Mouse (Mus musculus): ENCODE measurements around the gene Khk.

- TF ChIP-seq CTCF (conservative IDR thresholded peaks at IDR 0.05; ENCODE audit: low read length) = no peak
- TF ChIP-seq NANOG (IDR thresholded peaks at IDR 0.05; ENCODE audit: borderline replicate concordance, low read length) = no peak
These were observed 32.7 kb upstream of the Khk start, which contains the start of gene Agbl5 for GRCm38 (mm10) chr5:30888337-30889087.

Measured in E14TG2a.4 (cell line).